Mouse (Mus musculus) kidney, postnatal 14 days (tissue): ENCODE measurements at regions not wholly inside any gene's neighbourhood (a gene's known extent, or its start where the extent isn't known, plus 50 kb on each side); places are given as distances from the start of the nearest gene placed in this dataset.

Experiments used
- DNase-seq: peaks from one replicate; pipeline ENCODE4 v3.0.0; 2022; ENCODE audit warnings: mixed read lengths

DNA sequence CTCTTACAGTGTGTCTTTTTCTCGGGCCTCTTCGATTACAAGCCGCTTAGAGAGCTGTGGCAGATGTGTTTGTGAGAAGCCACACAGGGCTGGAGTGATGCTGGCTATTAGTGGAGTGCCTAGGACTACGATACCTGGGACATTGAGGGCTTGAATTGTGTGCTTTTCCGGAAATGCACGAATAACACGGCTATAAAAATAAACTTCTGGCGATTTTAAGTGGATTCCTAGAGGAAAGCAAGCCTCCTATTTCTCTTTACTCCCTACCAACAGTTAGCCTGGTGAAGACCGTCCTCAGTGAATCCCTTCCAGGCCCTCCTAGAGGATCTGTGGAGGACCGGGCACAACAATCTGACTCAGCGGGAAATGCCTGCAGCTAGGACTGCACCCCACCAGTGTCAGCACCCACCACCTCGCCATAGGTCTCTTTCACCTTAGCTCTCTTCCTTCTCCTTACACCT is 260.1 kb upstream of the Nfe2l3 start:
- DNase-seq, result peak; percentile 58

DNA sequence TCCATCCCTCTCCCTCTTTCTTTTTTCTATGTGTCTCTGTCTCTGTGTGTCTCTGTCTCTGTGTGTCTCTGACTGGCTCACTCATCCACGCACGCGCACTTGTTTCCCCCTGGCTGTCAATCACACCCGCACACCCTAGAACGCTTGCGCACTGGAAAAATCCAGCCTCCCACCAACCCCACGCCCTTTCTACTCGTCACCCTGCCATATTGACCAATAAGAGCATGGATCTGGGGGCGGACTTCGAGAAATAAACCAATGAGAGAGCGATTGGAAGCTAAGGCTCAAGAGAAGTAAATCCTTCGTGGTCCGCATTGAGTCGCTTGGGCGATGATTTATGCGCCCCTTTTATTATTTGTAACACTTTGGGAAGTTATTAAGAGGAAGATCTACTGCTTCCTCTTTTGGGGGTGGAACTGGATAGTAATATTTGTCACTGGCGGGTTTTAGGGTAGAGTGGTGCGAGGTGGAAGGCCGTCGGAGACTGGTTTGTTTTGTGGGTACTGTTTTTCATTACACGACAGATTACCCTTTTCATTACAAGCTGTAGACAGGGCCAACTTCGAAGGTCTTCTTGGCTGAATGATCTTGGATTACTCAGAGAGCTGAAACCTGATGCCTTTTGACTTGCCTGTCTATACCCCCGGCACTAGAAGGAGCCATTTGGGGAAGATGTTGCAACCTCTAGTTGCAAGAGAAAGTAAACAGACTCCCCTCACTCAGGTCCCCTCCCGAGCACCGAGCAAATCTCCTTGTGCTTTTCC is 259.4 kb upstream of the Nfe2l3 start:
- peak; percentile 96 for DNase-seq

DNA sequence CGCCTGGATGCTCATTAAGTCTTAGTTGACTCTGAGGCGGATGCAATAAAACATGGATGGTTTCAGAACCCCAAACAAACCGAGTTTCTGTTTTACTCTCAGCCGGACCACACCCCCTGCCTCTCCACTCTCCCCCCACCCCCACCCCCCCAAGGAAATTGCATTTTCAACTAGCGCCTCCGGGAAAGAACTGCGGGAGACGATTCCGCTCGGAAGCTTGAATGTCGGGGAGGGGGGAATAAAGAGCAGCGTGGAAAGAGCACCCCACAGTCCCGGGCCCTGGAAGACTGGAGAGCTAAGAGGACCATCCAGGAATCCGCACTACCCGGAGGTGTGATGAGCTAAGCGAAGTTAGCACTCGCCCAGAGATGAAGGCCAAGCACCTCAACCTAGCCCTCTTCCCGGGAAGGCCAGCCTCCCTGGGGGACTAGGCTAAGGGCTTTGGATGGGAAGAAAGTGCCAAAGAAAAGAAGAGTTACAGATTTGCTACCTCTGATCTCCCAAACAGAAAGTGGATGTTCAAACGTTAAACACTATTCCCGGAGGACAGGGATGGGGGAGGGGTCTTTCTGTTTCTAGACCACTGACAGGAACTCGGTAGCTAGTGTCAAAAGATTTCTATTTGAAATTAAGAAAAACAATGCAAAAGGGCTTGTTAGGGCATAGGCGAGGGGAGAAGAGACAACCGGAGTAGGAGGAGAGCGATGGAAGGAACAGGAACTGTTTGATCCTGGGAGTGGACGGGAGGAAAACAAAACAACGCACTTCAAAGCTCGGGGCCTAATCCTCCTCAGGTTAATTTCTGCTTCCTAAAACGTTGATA is 258.6 kb upstream of the Nfe2l3 start:
- peak; percentile 18 for DNase-seq

DNA sequence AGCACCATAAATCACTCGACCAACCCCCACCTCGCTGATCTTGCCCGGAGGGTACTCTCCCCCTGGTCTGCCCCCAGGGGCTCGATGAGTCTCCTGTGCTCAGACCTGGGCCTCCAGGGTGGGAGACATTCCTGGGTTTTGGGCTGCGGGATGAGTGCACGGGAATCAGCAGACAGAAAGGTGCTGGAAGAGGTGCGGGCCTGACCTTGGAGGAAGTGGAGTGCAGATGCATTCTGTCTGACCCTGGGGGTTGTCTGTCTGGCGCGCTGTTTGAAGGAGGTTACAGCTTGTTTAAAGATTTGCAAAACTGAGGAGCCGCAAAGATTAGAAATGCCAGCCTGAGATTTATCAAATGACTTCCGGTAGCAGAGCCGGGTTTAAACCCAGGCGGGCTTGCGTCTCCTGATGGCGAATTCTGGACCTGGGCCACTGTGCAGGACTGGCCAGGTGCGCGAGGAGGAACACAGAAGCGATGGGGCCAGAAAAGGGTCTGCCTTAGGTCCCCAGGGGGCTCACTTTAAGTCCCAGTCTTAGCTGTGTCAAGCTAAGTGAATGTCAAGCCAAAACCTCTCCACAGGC is 257.9 kb upstream of the Nfe2l3 start:
- no peak for DNase-seq

DNA sequence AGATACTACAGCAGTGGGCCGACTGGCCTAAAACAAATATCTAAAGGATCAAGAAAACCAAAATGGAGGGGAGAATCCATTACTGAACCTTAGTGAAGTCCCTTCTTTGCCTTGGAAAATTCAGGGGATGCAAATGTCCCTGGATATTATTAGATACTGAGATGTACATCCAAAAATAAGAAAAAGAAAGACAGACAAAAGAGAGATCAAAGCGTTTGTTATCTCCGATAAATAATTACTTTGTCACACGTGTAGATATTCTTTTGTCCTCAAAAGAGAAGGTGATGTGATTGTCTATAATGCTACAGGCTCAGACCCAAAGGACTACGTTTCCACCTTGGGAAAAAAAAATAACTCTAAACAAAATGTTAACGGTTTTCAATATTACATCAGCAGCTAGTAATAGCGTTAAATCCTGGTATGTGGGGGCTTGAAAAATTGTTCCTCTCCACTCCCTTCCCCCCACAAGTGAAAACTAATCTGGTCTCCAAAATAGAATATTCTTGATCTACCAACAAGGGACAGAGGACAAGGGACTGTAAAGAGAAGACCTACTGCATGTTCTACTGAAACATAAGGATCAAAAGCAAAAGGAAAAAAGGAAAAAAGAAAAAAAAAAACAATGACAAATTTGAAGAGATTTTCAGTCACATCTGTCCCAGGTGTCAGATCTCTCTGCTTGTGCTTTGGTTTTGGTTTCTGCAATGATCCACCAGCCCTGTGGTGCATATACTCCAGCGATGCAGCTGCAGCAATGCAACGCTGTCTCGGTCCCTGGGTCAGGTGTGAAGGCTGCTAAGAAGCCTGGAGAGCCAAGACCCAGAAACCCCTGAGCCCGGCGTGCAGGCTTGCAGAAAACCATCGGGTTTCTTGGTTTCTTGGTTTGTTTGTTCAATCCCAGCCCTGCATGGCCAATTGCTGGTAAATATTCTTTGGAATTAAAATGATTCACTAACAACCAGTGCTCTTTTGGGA is 256.6 kb upstream of the Nfe2l3 start:
- DNase-seq, result no peak

DNA sequence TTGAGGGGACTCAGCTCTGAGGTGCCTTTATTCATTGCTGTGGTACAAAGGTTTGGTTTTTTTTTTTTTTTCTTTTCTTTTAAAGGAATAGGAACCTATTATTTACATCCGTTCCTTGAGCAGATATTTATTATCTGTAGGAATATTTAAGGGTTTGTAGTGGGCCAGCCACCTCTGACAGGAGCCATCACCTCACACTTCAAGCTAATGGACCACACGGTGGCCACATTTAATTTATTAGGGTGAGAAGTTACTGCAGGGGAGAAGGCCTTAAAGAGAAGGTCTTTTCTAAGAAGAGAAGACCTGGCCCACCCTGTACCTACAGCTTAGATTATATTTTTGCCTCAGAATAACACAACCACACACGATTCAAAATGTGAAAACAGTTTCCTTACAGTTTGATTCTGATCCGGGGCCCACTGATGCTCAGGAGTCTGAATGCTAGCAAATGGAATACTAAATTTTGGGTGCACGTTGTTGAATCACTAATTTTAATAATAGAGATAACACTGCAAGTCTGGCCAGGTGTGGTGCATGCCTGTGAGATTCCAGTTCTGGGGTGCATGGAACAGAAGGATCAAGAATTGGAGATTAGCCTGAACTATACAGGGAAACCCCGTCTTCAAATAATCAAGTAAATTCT is 255.6 kb upstream of the Nfe2l3 start:
- DNase-seq, result no peak

DNA sequence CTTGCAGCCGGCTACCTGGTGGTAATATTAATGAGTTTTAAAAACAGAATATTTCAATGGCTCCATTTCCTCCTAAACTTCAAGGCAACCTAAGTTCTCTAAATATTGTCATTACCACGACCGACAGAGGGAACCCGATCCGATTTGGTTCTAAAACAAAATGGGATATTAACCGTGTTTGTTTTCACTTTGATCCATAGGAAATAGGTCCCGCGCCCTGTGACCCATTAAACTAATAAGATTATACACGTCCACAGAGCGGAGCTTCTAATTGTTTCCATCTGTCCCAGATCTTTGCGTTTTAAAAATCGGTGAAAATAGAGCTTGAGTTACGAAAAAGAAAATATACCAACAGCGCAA is 254.8 kb upstream of the Nfe2l3 start:
- DNase-seq, result peak; percentile 18

DNA sequence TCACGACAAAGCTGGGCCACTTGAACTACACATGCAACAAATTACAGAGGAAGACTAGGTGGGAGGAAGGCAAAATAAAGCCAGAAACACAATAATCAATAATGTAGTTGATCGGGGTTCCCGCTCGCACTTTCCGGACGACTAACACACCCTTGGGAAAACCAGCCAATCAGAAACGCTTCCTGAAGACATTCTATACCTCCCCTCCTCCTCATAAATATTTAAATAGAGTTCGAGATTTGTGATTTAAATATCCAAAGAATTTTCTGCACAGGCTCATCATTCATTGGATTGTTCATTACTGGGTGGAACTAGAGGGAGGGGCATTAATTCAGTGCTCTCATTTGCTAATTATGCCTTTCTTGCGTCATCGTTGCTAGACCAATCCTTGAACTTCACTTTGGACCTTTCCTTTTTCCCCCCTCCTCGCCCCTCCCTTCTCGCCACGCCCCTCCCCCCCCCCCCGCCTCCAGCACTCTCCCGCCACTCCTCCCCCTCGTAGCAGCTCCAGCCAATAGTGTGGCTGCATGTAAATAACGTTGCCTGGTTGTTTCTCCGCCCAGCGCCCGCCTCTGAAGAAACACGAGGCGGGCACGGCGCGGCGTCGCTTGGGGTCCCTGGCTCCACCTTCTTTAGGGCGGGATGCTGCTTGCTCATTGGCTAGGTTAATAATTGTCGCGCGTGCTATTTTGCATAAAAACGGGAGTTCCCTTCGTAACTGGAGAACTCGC is 254.2 kb upstream of the Nfe2l3 start:
- peak; percentile 94 for DNase-seq

DNA sequence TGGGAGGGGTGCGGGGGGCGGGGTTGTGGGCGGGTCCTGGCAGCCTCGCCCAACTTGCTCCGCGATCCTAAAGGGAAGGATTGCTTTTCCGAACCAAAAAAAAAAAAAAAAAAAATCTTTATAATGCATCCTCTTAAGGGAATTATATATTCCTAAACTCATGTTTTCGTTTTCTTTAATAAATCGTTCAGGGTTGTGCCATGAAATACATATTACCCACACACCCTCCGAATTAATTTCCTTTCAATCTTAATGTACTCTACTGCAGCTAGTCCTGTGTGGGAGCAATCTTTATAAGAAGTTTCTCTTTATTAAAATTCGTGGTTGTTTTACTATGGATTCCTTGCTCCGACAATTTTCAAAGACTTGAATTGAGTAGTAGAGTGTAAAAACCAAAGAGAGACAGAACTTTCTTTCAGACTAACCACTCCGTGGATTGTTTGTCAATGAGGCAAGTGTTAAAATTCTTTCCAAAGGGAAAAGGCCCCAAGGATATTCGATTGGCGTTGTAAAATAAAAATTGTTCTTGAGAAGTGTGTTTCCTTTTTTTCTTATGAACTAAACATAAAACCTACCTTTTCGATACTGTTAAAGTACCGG is 253.6 kb upstream of the Nfe2l3 start:
- peak; percentile 20 for DNase-seq

DNA sequence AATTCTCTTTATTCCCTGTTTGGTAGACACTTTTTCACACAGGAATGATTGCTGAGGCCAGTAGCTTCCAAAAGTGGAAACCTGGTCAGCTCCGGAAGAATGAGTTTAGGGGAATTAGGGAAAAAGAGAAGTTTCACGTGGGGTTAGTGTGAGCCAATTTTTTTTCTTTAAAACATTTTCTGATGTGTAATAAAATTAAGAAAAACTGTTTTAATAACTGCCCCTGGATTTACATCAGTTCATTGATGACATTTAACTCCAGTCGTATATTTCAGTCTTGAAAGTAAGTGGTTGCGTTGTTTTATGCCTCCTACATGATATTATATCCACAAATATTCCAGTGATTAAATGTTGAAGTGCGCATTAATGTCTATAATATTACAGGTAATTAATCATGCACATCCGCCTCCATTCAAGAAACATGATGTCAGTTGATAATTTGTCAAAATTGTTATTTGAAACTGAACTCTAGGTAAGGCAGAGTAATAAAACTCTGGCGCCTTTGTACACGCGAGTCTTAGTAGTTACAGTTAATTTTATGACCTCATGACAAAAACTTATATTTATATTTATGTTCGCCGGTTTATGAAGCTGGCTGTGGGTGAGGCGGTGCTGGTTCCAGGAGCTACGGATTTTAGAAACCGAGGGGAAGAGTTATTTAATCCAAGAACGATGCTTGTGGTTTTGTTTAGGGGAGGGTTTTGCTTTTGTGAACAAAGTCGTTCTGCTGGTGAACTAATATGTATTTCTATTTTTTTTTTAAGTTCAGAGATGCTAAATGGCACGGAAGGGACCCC is 252.5 kb upstream of the Nfe2l3 start:
- peak; percentile 26 for DNase-seq

DNA sequence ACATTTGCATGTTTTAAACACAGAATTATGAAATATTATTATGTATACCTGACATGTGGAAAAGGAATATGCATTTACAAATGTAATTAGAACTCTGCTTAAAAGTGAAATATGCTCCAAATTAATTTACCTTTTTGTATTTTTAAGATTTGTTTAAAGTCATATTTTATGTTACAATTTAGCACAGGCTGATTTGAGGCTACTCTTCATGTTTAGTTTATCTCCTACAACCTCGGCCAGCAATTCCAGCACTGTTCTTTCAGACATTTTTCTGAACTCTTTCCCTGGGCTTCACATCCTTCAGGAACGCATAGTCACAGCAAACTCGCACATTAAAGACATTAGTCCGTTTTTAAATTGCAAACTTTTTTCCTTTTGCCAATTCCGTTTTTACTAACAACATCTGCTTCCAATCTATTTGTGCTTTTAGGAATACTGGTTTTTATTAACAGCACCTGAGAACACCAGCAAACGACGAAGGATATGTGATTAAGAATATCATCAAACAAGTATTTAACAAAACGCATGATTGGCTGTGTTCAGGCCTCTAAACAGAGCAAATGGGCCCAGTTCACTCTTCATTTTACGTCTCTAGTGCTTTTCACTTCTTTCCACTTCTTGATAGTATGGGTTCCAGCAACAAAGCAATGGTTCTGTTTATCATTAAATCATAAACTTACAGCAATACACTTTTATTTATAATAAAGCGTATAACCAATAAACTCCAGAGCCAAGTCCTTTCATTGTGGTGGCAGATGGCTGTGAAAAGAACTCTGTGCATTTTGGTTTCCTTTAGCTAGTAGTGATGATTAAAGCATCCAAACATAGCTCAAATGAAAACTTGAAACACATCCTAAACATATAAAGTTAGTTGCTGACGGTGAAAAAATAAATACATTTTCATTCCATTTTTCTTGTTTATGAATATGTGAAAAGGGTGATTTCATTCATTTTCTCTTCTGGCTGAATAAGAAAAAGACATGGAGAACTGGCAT is 251.3 kb upstream of the Nfe2l3 start:
- peak; percentile 31 for DNase-seq

DNA sequence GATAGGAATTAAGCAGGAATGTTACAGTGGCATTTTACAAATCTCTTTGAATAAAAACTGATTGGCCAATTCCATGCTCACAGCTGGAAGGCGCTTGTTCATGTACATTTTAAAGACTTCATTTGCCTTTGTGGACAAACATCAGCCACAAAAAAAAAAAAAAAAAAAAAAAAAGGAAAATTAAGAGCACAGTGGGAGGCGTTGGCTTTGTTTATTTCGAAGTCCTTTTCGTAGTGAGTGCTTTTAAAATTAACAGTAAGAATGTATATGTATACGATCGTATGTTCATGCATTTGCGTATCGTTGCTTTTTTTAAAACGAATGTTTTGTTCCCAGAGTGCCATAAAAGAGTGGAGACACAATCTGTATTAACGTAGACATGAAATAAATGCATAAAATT is 250.6 kb upstream of the Nfe2l3 start:
- DNase-seq, result no peak

DNA sequence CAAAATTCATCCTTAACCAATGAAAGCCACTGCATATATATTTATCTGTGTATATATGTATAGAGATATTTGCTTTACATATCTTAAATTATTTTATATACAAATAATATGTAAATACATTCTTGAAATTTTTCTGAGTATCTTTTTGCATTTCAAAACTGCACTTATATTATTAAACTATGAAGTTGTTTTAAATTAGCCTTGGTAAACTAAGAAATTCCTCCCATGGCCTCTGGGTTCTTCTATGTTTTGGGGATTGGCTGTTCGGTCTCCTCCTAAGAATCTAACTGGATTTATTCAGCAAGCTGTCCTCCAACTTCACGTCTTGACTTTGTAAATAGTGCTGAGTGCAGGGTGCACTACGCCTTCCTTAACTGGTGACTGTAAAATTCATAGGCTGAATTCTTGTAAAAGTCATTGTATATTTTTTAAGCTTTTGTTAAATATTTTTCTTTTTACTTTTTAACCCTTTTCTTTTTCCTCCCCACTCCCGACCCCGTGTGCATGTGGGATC is 249.6 kb upstream of the Nfe2l3 start:
- no peak for DNase-seq

DNA sequence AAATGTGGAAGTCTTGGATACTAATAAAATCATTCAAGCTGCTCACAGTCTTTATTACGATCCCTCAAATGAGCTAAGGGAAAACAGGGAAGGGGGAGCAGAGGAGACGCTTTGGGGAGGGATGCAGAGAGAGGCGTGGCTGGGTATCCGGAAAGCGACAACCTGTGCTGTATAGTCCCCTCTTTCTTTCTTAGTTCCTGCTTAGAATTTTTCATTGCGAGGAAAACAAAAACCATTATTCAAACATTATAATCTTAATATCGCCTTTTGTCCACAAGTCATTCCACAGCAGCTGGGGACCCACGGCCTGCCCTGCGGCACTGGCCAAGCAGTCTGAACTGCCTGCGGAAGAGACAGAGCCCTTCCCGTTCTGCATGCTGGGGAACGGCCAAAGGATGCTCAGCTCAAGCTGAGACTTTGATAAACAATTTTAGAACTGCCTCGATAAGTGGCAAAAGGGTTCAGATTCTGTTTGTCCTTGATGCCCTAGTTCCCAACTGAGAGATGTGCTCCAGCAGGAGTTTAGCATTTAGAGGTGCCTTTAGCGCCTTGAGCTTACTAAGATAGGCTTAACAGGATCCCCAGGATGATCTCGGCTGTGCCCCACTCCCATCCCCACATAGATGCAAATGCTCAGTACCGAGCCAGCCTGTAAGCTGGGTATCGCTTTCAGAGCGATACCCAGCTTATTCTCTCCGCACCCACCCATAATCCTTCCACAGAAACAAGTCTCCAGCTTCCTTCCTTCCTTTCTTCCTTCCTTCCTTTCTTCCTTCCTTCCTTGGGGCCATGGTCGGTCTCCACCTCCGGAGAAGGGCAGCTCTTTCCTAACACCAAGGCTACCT is 248.7 kb upstream of the Nfe2l3 start:
- no peak for DNase-seq

DNA sequence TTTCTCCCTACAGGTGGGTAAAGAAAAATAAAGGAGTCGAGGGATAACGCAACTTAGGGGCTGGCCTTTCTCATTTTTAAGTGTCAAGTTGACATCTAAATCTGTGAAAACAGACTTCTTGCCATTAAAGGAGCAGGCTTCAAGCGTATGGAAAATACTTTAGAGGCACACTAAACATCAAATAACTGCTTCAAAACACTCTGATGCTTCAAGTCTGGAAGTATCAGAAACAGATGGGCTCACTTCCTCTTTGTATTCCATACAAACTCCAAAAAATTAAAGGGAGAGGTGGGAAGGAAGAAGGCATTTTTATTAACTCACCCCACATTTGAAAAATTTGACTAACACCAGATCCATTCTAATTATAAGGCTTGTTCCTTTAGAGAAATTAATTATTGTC is 248.0 kb upstream of the Nfe2l3 start:
- DNase-seq, result no peak

DNA sequence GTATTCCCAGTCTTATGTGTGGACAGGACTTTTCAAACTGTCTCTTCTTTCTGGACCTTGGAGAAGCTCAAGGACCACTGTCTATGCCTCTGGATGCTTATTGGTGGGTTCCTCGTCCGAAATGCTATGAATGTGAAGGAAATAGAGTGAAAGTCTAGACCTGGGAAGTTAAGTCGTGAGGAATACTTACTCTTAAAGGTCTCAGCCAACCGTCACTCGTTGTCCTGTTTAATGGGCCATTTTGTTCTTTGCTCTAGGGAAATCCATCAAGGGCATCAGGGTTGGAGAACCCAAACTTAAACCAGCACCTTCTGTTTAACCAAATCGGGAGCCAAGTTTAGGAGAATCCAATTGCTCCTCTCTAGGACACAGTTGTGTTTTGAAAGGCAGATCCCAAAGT is 247.3 kb upstream of the Nfe2l3 start:
- DNase-seq, result no peak

DNA sequence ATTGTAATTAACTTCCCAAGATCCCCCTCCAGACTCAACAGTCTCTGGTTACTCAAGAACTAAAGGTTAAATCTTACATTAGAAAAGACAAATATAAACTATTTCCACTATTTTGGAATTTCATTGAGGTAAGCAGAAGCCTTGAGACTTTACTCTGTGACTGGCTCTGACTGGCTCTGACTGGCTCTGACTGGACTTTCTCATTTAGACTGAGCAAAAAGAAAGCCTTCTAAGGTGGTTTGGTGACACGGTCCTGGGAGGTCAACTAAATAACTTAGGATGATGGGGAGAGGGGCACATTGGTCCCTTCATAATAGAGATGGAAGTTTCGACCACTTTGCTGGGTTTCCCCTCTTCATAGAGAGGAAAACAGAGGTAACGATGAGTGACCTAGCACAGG is 243.3 kb upstream of the Nfe2l3 start:
- no peak for DNase-seq

DNA sequence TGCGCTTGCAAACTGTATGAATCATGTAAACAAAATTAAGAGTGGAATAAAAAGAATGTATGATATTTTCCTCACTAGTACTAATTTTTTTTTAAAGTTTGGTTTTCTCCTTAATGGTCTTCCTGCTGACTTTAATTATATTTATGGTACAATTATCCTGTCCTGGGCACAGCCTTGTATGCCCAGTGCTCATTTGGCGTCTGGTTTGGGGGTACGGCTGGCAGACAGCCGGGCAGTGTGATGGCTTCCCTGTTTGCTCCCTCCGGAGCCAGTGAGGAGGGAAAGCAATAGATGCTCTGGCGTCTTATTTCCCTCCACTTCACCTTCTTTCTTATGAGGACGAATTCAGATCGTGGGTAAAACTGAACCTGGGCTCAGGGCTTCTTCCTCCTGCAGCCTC is 239.6 kb upstream of the Nfe2l3 start:
- DNase-seq, result no peak
